In genomic region chr8:11886824-11887223, GRCm38 (mm10) we compare ENCODE assay signal across 22 mouse cellular contexts. TPM values are rescaled to one million over a fixed set of nuclear protein-coding genes. Genes with fewer than 3 reads are reported as not detected.
DNase-seq lines count a peak whose midpoint lies in the region; ATAC-seq and TF ChIP-seq lines count a peak whose summit lies in the region.
"Had no signal": no experiment of that assay in that cellular context is flagged by ENCODE, and none has a peak within 500 bp of the region (broad histone marks: within the 10 kb centered on the region; RNA-seq: fewer than 3 reads in every experiment).

No protein-coding gene starts in this region.

- H3K4me2 ChIP-seq in embryonic facial prominence, embryonic 12.5 days (replicated peaks) = no peak overlapping the region
- H3K4me2 ChIP-seq in forebrain, embryonic 14.5 days (ENCODE audit: low read length) = no peak overlapping the region
- H3K4me2 ChIP-seq in hindbrain, embryonic 15.5 days = no peak overlapping the region
- H3K4me2 ChIP-seq in midbrain, embryonic 16.5 days (ENCODE audit: low read length) = no peak overlapping the region
- no peak overlapping the region for H3K4me2 ChIP-seq in lung, postnatal 0 days (replicated peaks; ENCODE audit: low read depth, low read length)
- H3K4me2 ChIP-seq: heart, embryonic 15.5 days; kidney, embryonic 15.5 days; limb, embryonic 13.5 days; liver, embryonic 15.5 days had no signal

- no peak overlapping the region for H3K9ac ChIP-seq in embryonic facial prominence, embryonic 12.5 days
- H3K9ac ChIP-seq in forebrain, embryonic 14.5 days (ENCODE audit: low read length) = peak overlapping the region; percentile 22; the same call in 1 of the 2 replicates
- H3K9ac ChIP-seq in hindbrain, embryonic 15.5 days = no peak overlapping the region
- H3K9ac ChIP-seq in midbrain, embryonic 16.5 days (ENCODE audit: low read depth, low read length) = peak overlapping the region; percentile 1; the same call in 1 of the 2 replicates
- no peak overlapping the region for H3K9ac ChIP-seq in lung, postnatal 0 days (replicated peaks; ENCODE audit: low read depth)
- H3K9ac ChIP-seq: heart, embryonic 15.5 days; kidney, embryonic 15.5 days; limb, embryonic 13.5 days; liver, embryonic 15.5 days had no signal

- no peaks in the 10 kb centered on the region for H3K27me3 ChIP-seq in embryonic facial prominence, embryonic 12.5 days
- H3K27me3 ChIP-seq in forebrain, embryonic 14.5 days (replicated peaks; ENCODE audit: control insufficient read depth, insufficient read depth, low read length) = no peaks in the 10 kb centered on the region
- no peaks in the 10 kb centered on the region for H3K27me3 ChIP-seq in hindbrain, embryonic 15.5 days
- no peaks in the 10 kb centered on the region for H3K27me3 ChIP-seq in midbrain, embryonic 16.5 days (ENCODE audit: control insufficient read depth, insufficient read depth, low read depth, low read length)
- no peaks in the 10 kb centered on the region for H3K27me3 ChIP-seq in lung, postnatal 0 days (replicated peaks; ENCODE audit: insufficient read depth, low read length)
- H3K27me3 ChIP-seq: heart, embryonic 15.5 days; kidney, embryonic 15.5 days; limb, embryonic 13.5 days; liver, embryonic 15.5 days had no signal

- no peak for TF ChIP-seq CTCF in lung, postnatal 0 days (IDR thresholded peaks at IDR 0.05)

- WGBS in embryonic facial prominence, embryonic 12.5 days = 93% methylated on average over 2 of the region's 2 CpGs
- WGBS in forebrain, embryonic 14.5 days = 94% methylated on average over 2 of the region's 2 CpGs
- 83% methylated on average over 2 of the region's 2 CpGs for WGBS in hindbrain, embryonic 15.5 days
- 89% methylated on average over 2 of the region's 2 CpGs for WGBS in midbrain, embryonic 16.5 days
- WGBS in lung, postnatal 0 days = 80% methylated on average over 2 of the region's 2 CpGs

- no peak for DNase-seq in forebrain, embryonic 14.5 days (ENCODE audit: low spot score)
- DNase-seq in cerebellum, adult 9-10 months = no peak
- no peak for DNase-seq in lung, postnatal 0 days (ENCODE audit: low spot score)
- DNase-seq: cerebellum, adult 11 months; cerebellum, postnatal 36 days; gastrocnemius, postnatal 36 days; lung, postnatal 36 days; right cerebral cortex, postnatal 14 days had no signal

- H3K9me3 ChIP-seq in embryonic facial prominence, embryonic 12.5 days = no peaks in the 10 kb centered on the region
- peaks cover 3% of the 10 kb centered on the region; the same call in 1 of the 2 replicates for H3K9me3 ChIP-seq in forebrain, embryonic 14.5 days (replicated peaks; ENCODE audit: control insufficient read depth, low read length)
- no peaks in the 10 kb centered on the region for H3K9me3 ChIP-seq in hindbrain, embryonic 15.5 days
- H3K9me3 ChIP-seq in midbrain, embryonic 16.5 days (replicated peaks; ENCODE audit: control insufficient read depth, low read length, poor library complexity, severe bottlenecking) = peaks cover 5% of the 10 kb centered on the region; the same call in 1 of the 2 replicates
- H3K9me3 ChIP-seq in lung, postnatal 0 days (ENCODE audit: low read length) = no peaks in the 10 kb centered on the region
- H3K9me3 ChIP-seq: heart, embryonic 15.5 days; liver, embryonic 15.5 days had no signal

- no peak overlapping the region for H3K27ac ChIP-seq in embryonic facial prominence, embryonic 12.5 days
- H3K27ac ChIP-seq in forebrain, embryonic 14.5 days (ENCODE audit: low read depth, low read length) = peak overlapping the region; percentile 77
- peak overlapping the region; percentile 87 for H3K27ac ChIP-seq in hindbrain, embryonic 15.5 days (replicated peaks)
- H3K27ac ChIP-seq in midbrain, embryonic 16.5 days (ENCODE audit: low read length) = peak overlapping the region; percentile 80
- H3K27ac ChIP-seq in lung, postnatal 0 days (ENCODE audit: low read length) = no peak overlapping the region
- H3K27ac ChIP-seq: heart, embryonic 15.5 days; kidney, embryonic 15.5 days; left cerebral cortex, adult 2 months; limb, embryonic 13.5 days; liver, embryonic 15.5 days had no signal

- TF ChIP-seq EP300 in lung, postnatal 0 days (IDR thresholded peaks at IDR 0.05) = no peak

- no peaks in the 10 kb centered on the region for H3K36me3 ChIP-seq in embryonic facial prominence, embryonic 12.5 days
- no peaks in the 10 kb centered on the region for H3K36me3 ChIP-seq in forebrain, embryonic 14.5 days (ENCODE audit: control insufficient read depth, insufficient read depth, low read length)
- no peaks in the 10 kb centered on the region for H3K36me3 ChIP-seq in hindbrain, embryonic 15.5 days
- H3K36me3 ChIP-seq in midbrain, embryonic 16.5 days (ENCODE audit: control insufficient read depth, insufficient read depth, low read length) = no peaks in the 10 kb centered on the region
- H3K36me3 ChIP-seq in lung, postnatal 0 days (ENCODE audit: insufficient read depth, low read length) = no peaks in the 10 kb centered on the region
- H3K36me3 ChIP-seq: heart, embryonic 15.5 days; kidney, embryonic 15.5 days; limb, embryonic 13.5 days; liver, embryonic 15.5 days had no signal

- ATAC-seq in embryonic facial prominence, embryonic 12.5 days (ENCODE audit: insufficient number of reproducible peaks, insufficient read depth, low FRiP score, low TSS enrichment) = 0 out of 2 replicates have a peak, but pooled peaks have one; percentile 35
- ATAC-seq in forebrain, embryonic 14.5 days = 0 out of 2 replicates have a peak, but pooled peaks have one; percentile 35
- ATAC-seq in hindbrain, embryonic 15.5 days (ENCODE audit: low FRiP score, low read depth) = peak; percentile 65
- peak; percentile 77 for ATAC-seq in midbrain, embryonic 16.5 days
- no peak for ATAC-seq in granulocyte monocyte progenitor cell, adult 5-6 weeks (replicated peaks; ENCODE audit: poor library complexity, severe bottlenecking)
- ATAC-seq in megakaryocyte, adult 5-6 weeks (ENCODE audit: poor library complexity, severe bottlenecking) = no peak
- no peak for ATAC-seq in lung, postnatal 0 days

- no peak overlapping the region for H3K4me3 ChIP-seq in embryonic facial prominence, embryonic 12.5 days
- no peak overlapping the region for H3K4me3 ChIP-seq in forebrain, embryonic 14.5 days (ENCODE audit: low read depth, low read length)
- no peak overlapping the region for H3K4me3 ChIP-seq in hindbrain, embryonic 15.5 days
- H3K4me3 ChIP-seq in midbrain, embryonic 16.5 days (ENCODE audit: low read depth, low read length) = no peak overlapping the region
- H3K4me3 ChIP-seq in lung, postnatal 0 days (ENCODE audit: low read depth, low read length) = no peak overlapping the region
- H3K4me3 ChIP-seq: heart, embryonic 15.5 days; kidney, embryonic 15.5 days; left cerebral cortex, adult 2 months; limb, embryonic 13.5 days; liver, embryonic 15.5 days had no signal

- no peaks in the 10 kb centered on the region for H3K4me1 ChIP-seq in embryonic facial prominence, embryonic 12.5 days
- peaks cover 22% of the 10 kb centered on the region for H3K4me1 ChIP-seq in forebrain, embryonic 14.5 days (ENCODE audit: control insufficient read depth, insufficient read depth, low read length)
- H3K4me1 ChIP-seq in hindbrain, embryonic 15.5 days (replicated peaks) = peaks cover 19% of the 10 kb centered on the region
- H3K4me1 ChIP-seq in midbrain, embryonic 16.5 days (ENCODE audit: control insufficient read depth, insufficient read depth, low read length) = peaks cover 15% of the 10 kb centered on the region
- H3K4me1 ChIP-seq in lung, postnatal 0 days (ENCODE audit: insufficient read depth, low read depth, low read length) = no peaks in the 10 kb centered on the region
- H3K4me1 ChIP-seq: heart, embryonic 15.5 days; kidney, embryonic 15.5 days; limb, embryonic 13.5 days; liver, embryonic 15.5 days had no signal

RNA-seq across cellular contexts. Expression of gene Tex29, which starts 46.5 kb away (rescaled TPM):
- 0.20 TPM in 1 of 2 replicates, not detected in the other for polyA plus RNA-seq in embryonic facial prominence, embryonic 12.5 days (2016; fragmentation: Nextera tagmentation; extraction: Ambion mirVana)
- 0.58 TPM in 1 of 2 replicates, not detected in the other for polyA plus RNA-seq in forebrain, embryonic 14.5 days (2014; fragmentation: Nextera tagmentation; extraction: Ambion mirVana)
- polyA plus RNA-seq in hindbrain, embryonic 15.5 days (2015; fragmentation: Nextera tagmentation; extraction: Ambion mirVana) = 0.28 and 0.32 TPM in 2 replicates
- 0.23 and 0.36 TPM in 2 replicates for polyA plus RNA-seq in midbrain, embryonic 16.5 days (2015; fragmentation: Nextera tagmentation; extraction: Ambion mirVana)
- total RNA-seq in granulocyte monocyte progenitor cell, adult 5-6 weeks (2014; fragmentation: Nextera tagmentation) = not detected in 2 replicates
- not detected in 2 replicates for total RNA-seq in granulocyte monocyte progenitor cell, adult 5-6 weeks (2017)
- not detected in 2 replicates for total RNA-seq in megakaryocyte, adult 5-6 weeks (2015)
- not detected in 2 replicates for total RNA-seq in megakaryocyte, adult 5-6 weeks (2017)
- 0.20 TPM in 1 of 2 replicates, not detected in the other for polyA plus RNA-seq in lung, postnatal 0 days (2015; fragmentation: Nextera tagmentation; extraction: Ambion mirVana)
- total RNA-seq: gastrocnemius, postnatal 36 days; monocyte, adult 5-6 weeks had no signal
- polyA plus RNA-seq: C2C12; embryonic facial prominence, embryonic 14.5 days; intestine, embryonic 14.5 days; kidney, embryonic 15.5 days; liver, embryonic 15.5 days had no signal

Comparison
In these comparisons a context has a peak if more than half of its experiments do, and no peak if none do; other contexts are left out.
1. ATAC-seq: peak in embryonic facial prominence, embryonic 12.5 days (single experiment), forebrain, embryonic 14.5 days (single experiment), hindbrain, embryonic 15.5 days (single experiment) and midbrain, embryonic 16.5 days (single experiment); none in granulocyte monocyte progenitor cell, adult 5-6 weeks (single experiment), megakaryocyte, adult 5-6 weeks (single experiment) and lung, postnatal 0 days (single experiment).
2. H3K27ac ChIP-seq: peak in forebrain, embryonic 14.5 days (single experiment), hindbrain, embryonic 15.5 days (single experiment) and midbrain, embryonic 16.5 days (single experiment); none in embryonic facial prominence, embryonic 12.5 days (single experiment) and lung, postnatal 0 days (single experiment).
3. H3K9ac ChIP-seq: peak in forebrain, embryonic 14.5 days (single experiment) and midbrain, embryonic 16.5 days (single experiment); none in embryonic facial prominence, embryonic 12.5 days (single experiment), hindbrain, embryonic 15.5 days (single experiment) and lung, postnatal 0 days (single experiment).